Mouse (Mus musculus): Measurements from ENCODE around the gene Snx9.

The Snx9 gene

GRCm38 (mm10) chr17:5878878-5879277 lies 37.7 kb downstream of the Snx9 start:
- DNase-seq (ENCODE audit: low spot score), result peak; percentile 15

- DNase-seq (ENCODE audit: low spot score), result peak; percentile 75
These were observed 44.3 kb downstream of the Snx9 start for GRCm38 (mm10) chr17:5885474-5885873.

GRCm38 (mm10) chr17:5886181-5886810 lies 45.2 kb downstream of the Snx9 start:
- peak; percentile 27 for DNase-seq (ENCODE audit: low spot score)

GRCm38 (mm10) chr17:5886943-5887800 lies 46.0 kb downstream of the Snx9 start:
- DNase-seq (ENCODE audit: low spot score), result no peak

- peak; percentile 95 for DNase-seq (ENCODE audit: low spot score)
These were observed 49.3 kb downstream of the Snx9 start for GRCm38 (mm10) chr17:5890429-5890828.

- DNase-seq (ENCODE audit: low spot score), result no peak
These were observed 51.0 kb downstream of the Snx9 start for GRCm38 (mm10) chr17:5891933-5892683.

GRCm38 (mm10) chr17:5893092-5893491 lies 52.0 kb downstream of the Snx9 start:
- DNase-seq (ENCODE audit: low spot score), result no peak

GRCm38 (mm10) chr17:5893574-5894148 lies 52.5 kb downstream of the Snx9 start:
- no peak for DNase-seq (ENCODE audit: low spot score)

GRCm38 (mm10) chr17:5896066-5896465 lies 54.9 kb downstream of the Snx9 start:
- DNase-seq (ENCODE audit: low spot score), result no peak

GRCm38 (mm10) chr17:5896607-5897006 lies 55.5 kb downstream of the Snx9 start:
- DNase-seq (ENCODE audit: low spot score), result no peak

- no peak for DNase-seq (ENCODE audit: low spot score)
These were observed 56.4 kb downstream of the Snx9 start for GRCm38 (mm10) chr17:5897326-5898200.

GRCm38 (mm10) chr17:5899251-5899650 lies 58.1 kb downstream of the Snx9 start:
- no peak for DNase-seq (ENCODE audit: low spot score)

GRCm38 (mm10) chr17:5901381-5901780 lies 60.3 kb downstream of the Snx9 start:
- no peak for DNase-seq (ENCODE audit: low spot score)

- DNase-seq (ENCODE audit: low spot score), result no peak
These were observed 62.6 kb downstream of the Snx9 start for GRCm38 (mm10) chr17:5903630-5904301.

- DNase-seq (ENCODE audit: low spot score), result no peak
These were observed 68.6 kb downstream of the Snx9 start for GRCm38 (mm10) chr17:5909681-5910080.

- DNase-seq (ENCODE audit: low spot score), result peak; percentile 50
These were observed 70.5 kb downstream of the Snx9 start for GRCm38 (mm10) chr17:5911591-5911990.

GRCm38 (mm10) chr17:5912797-5913196 lies 71.7 kb downstream of the Snx9 start:
- DNase-seq (ENCODE audit: low spot score), result no peak

- no peak for DNase-seq (ENCODE audit: low spot score)
These were observed 73.1 kb downstream of the Snx9 start for GRCm38 (mm10) chr17:5914217-5914616.

- DNase-seq (ENCODE audit: low spot score), result no peak
These were observed 80.8 kb downstream of the Snx9 start for GRCm38 (mm10) chr17:5921954-5922353.

- DNase-seq (ENCODE audit: low spot score), result no peak
These were observed 82.2 kb downstream of the Snx9 start for GRCm38 (mm10) chr17:5923281-5923680.

- no peak for DNase-seq (ENCODE audit: low spot score)
These were observed 83.1 kb downstream of the Snx9 start for GRCm38 (mm10) chr17:5924238-5924637.

Measured in testis, postnatal 10 days (tissue).